Mouse (Mus musculus) ES-Bruce4 (cell line): Measurements from ENCODE around the gene 2410004B18Rik. TPM values are rescaled to one million over a fixed set of nuclear protein-coding genes. Genes with fewer than 3 reads are reported as not detected.

Source experiments
- H3K27ac ChIP-seq: 2 replicates; pipeline ENCODE4 v1.5.1; 2012; ENCODE audit warnings: low read length, inconsistent platforms; ENCODE audit not compliant: insufficient read depth
- H3K27me3 ChIP-seq: 2 replicates; pipeline ENCODE4 v1.6.1; 2012; ENCODE audit warnings: mild to moderate bottlenecking, low read length, inconsistent platforms; ENCODE audit not compliant: control insufficient read depth, poor library complexity, insufficient read depth, severe bottlenecking
- H3K36me3 ChIP-seq: 2 replicates; pipeline ENCODE4 v1.6.1; 2012; ENCODE audit warnings: inconsistent platforms, mild to moderate bottlenecking, low read length, moderate library complexity; ENCODE audit not compliant: control insufficient read depth, poor library complexity, insufficient read depth, severe bottlenecking
- H3K4me1 ChIP-seq: one replicate; pipeline ENCODE4 v1.8.1; 2011; ENCODE audit warnings: low read length; ENCODE audit not compliant: control insufficient read depth, insufficient read depth
- H3K4me3 ChIP-seq: 2 replicates; pipeline ENCODE4 v1.5.1; 2011; ENCODE audit warnings: low read depth, mild to moderate bottlenecking, low read length
- H3K9ac ChIP-seq: 2 replicates; pipeline ENCODE4 v1.6.1; 2012; ENCODE audit warnings: low read depth, mild to moderate bottlenecking, inconsistent platforms; ENCODE audit not compliant: poor library complexity, severe bottlenecking
- H3K9me3 ChIP-seq: replicated peaks from 2 replicates; pipeline ENCODE4 v1.6.1; 2012; ENCODE audit warnings: mild to moderate bottlenecking, low read length, inconsistent platforms; ENCODE audit not compliant: control insufficient read depth, poor library complexity, insufficient read depth, severe bottlenecking
- CTCF ChIP-seq: IDR thresholded peaks from one replicate; pipeline ENCODE4 v1.8.1; 2011; ENCODE audit warnings: low read depth, low read length
- EP300 ChIP-seq: IDR thresholded peaks from 2 replicates; pipeline ENCODE4 v1.6.1; 2011; ENCODE audit warnings: low read depth, low read length; ENCODE audit not compliant: insufficient read depth
- POLR2A ChIP-seq: IDR thresholded peaks from one replicate; pipeline ENCODE4 v1.8.1; 2011; ENCODE audit warnings: low read length; ENCODE audit not compliant: insufficient read depth
- polyA plus RNA-seq: library from polyadenylated mRNA; stranded (reverse); fragments of >200 nt; gene quantifications from 2 replicates; pipeline ENCODE4 v1.2.4, GENCODE M21; 2011; ENCODE audit warnings: low read depth; ENCODE audit not compliant: missing spikeins, insufficient read depth, insufficient read length

The 2410004B18Rik gene
- polyA plus RNA-seq, 1 experiment, result 30.1 TPM

- Histone ChIP-seq H3K4me1 (peaks cover 10% of the 10 kb centered on the region), H3K36me3 (peaks cover 3% of the 10 kb centered on the region; the same call in 1 of the 2 replicates)
- no peak for TF ChIP-seq EP300
- TF ChIP-seq POLR2A, result peak; percentile 54
These were observed 49.6 kb downstream of the 2410004B18Rik start, which contains the start of gene Syde2 for GRCm38 (mm10) chr3:145987268-145987969. Gene Syde2, plus strand, starts transcription at chr3:145987870.

GRCm38 (mm10) chr3:145987970-145988683 lies 50.3 kb downstream of the 2410004B18Rik start:
- peak overlapping the region; percentile 85 for H3K4me3 ChIP-seq
- peaks cover 10% of the 10 kb centered on the region for H3K4me1 ChIP-seq
- H3K36me3 ChIP-seq, result peaks cover 3% of the 10 kb centered on the region; the same call in 1 of the 2 replicates
- peak overlapping the region; percentile 96 for H3K9ac ChIP-seq
- no peaks in the 10 kb centered on the region for H3K9me3 ChIP-seq
- TF ChIP-seq EP300 (no peak), POLR2A (no peak), CTCF (no peak)
- no peaks in the 10 kb centered on the region for H3K27me3 ChIP-seq
- H3K27ac ChIP-seq, result peak overlapping the region; percentile 27; the same call in 1 of the 2 replicates

More at GRCm38 (mm10) chr3:145987268-145987969, 49.6 kb downstream of the 2410004B18Rik start, which contains the start of gene Syde2:
- peak within 1 kb of the TSS; percentile 96 for H3K9ac ChIP-seq
- peak within 1 kb of the TSS; percentile 85 for H3K4me3 ChIP-seq
- no peaks in the 10 kb centered on the region for H3K27me3 ChIP-seq
- no peaks in the 10 kb centered on the region for H3K9me3 ChIP-seq
- H3K27ac ChIP-seq, result peak within 1 kb of the TSS; percentile 53

GRCm38 (mm10) chr3:145988684-145989575 lies 51.1 kb downstream of the 2410004B18Rik start:
- Histone ChIP-seq H3K27me3 (no peaks in the 10 kb centered on the region), H3K4me1 (peaks cover 10% of the 10 kb centered on the region), H3K4me3 (peak overlapping the region; percentile 85), H3K9me3 (no peaks in the 10 kb centered on the region), H3K36me3 (peaks cover 3% of the 10 kb centered on the region; the same call in 1 of the 2 replicates), H3K27ac (no peak overlapping the region), H3K9ac (peak overlapping the region; percentile 96)
- TF ChIP-seq CTCF (no peak), POLR2A (no peak), EP300 (no peak)

- Histone ChIP-seq H3K4me1 (peaks cover 10% of the 10 kb centered on the region), H3K27ac (no peak overlapping the region), H3K27me3 (no peaks in the 10 kb centered on the region)
These were observed 51.8 kb downstream of the 2410004B18Rik start for GRCm38 (mm10) chr3:145989576-145990081.

GRCm38 (mm10) chr3:145991130-145991529 lies 53.3 kb downstream of the 2410004B18Rik start:
- H3K9ac ChIP-seq, result no peak overlapping the region; the same call in 1 of the 2 replicates
- peaks cover 12% of the 10 kb centered on the region for H3K36me3 ChIP-seq
- no peaks in the 10 kb centered on the region for H3K9me3 ChIP-seq
- no peaks in the 10 kb centered on the region for H3K27me3 ChIP-seq
- TF ChIP-seq CTCF (no peak), EP300 (no peak), POLR2A (no peak)
- H3K27ac ChIP-seq, result no peak overlapping the region
- H3K4me1 ChIP-seq, result peaks cover 10% of the 10 kb centered on the region
- no peak overlapping the region for H3K4me3 ChIP-seq

More at GRCm38 (mm10) chr3:145989576-145990081, 51.8 kb downstream of the 2410004B18Rik start:
- H3K9ac ChIP-seq, result peak overlapping the region; percentile 96
- H3K4me3 ChIP-seq, result peak overlapping the region; percentile 85
- peaks cover 3% of the 10 kb centered on the region; the same call in 1 of the 2 replicates for H3K36me3 ChIP-seq
- H3K9me3 ChIP-seq, result no peaks in the 10 kb centered on the region
- no peak for TF ChIP-seq CTCF
- TF ChIP-seq EP300, result no peak
- no peak for TF ChIP-seq POLR2A
